Mouse (Mus musculus) CH12.LX (cell line): ENCODE measurements at regions not wholly inside any gene's neighbourhood (a gene's known extent, or its start where the extent isn't known, plus 50 kb on each side); places are given as distances from the start of the nearest gene placed in this dataset.

ENCODE experiments used
- DNase-seq: peaks from one replicate; pipeline ENCODE4 v3.0.0-alpha.2; 2013; ENCODE audit errors: extremely low read depth
- H3K27ac ChIP-seq: 2 replicates; pipeline ENCODE4 v1.5.1; 2012; ENCODE audit warnings: low read depth, mild to moderate bottlenecking, control low read depth, moderate library complexity; ENCODE audit not compliant: insufficient read depth
- H3K27me3 ChIP-seq: replicated peaks from 2 replicates; pipeline ENCODE3; 2012; ENCODE audit warnings: inconsistent platforms
- H3K36me3 ChIP-seq, 2 experiments: replicated peaks in 1 of 2; 2 replicates each; pipeline versions ENCODE3 to v1.6.1; 2012; ENCODE audit warnings: inconsistent platforms in 1 of 2, low read length in 1 of 2, mild to moderate bottlenecking in 1 of 2, mixed read lengths in 1 of 2, moderate library complexity in 1 of 2; ENCODE audit not compliant: control insufficient read depth in 1 of 2, insufficient read depth in 1 of 2
- H3K4me1 ChIP-seq, 2 experiments: 2 replicates each; pipeline ENCODE4 v1.6.1; 2012; ENCODE audit warnings: inconsistent platforms in 1 of 2, moderate library complexity in 1 of 2; ENCODE audit not compliant: insufficient read depth in 2 of 2, control insufficient read depth in 1 of 2
- H3K4me2 ChIP-seq: 2 replicates; pipeline ENCODE4 v1.6.1; 2012; ENCODE audit warnings: low read depth, mild to moderate bottlenecking, control low read depth; ENCODE audit not compliant: poor library complexity, insufficient read depth, severe bottlenecking
- H3K4me3 ChIP-seq, 3 experiments: fragments of 150-350 bp in 1 of 3; sonication (generic) in 1 of 3; replicated peaks in 1 of 3; 2 replicates each; pipeline versions ENCODE3 to v1.5.1; 2011 to 2012; ENCODE audit warnings: low read depth in 2 of 3, low read length in 2 of 3, mild to moderate bottlenecking in 2 of 3, moderate library complexity in 2 of 3, control low read depth in 1 of 3, improper control_type of control experiment in 1 of 3, inconsistent platforms in 1 of 3, mixed read lengths in 1 of 3; ENCODE audit not compliant: poor library complexity in 1 of 3
- H3K79me2 ChIP-seq: replicated peaks from 2 replicates; pipeline ENCODE4 v1.6.1; 2012; ENCODE audit warnings: mild to moderate bottlenecking, moderate library complexity; ENCODE audit not compliant: control insufficient read depth, poor library complexity, insufficient read depth, severe bottlenecking; ENCODE audit errors: extremely low read depth
- H3K9ac ChIP-seq: 2 replicates; pipeline ENCODE4 v1.6.1; 2012; ENCODE audit warnings: low read depth, mild to moderate bottlenecking, control low read depth, moderate library complexity; ENCODE audit not compliant: insufficient read depth
- H3K9me3 ChIP-seq: replicated peaks from 2 replicates; pipeline ENCODE3; 2012; ENCODE audit warnings: low read length, inconsistent platforms, mixed read lengths
- BHLHE40 ChIP-seq: IDR thresholded peaks from 2 replicates; pipeline ENCODE4 v1.6.1; 2011; ENCODE audit warnings: mild to moderate bottlenecking, low read depth, low read length, improper control_type of control experiment
- CTCF ChIP-seq, 2 experiments: IDR thresholded peaks in 1 of 2; conservative IDR thresholded peaks in 1 of 2; 2 replicates each; pipeline ENCODE4 v1.5.1; 2011 to 2012; ENCODE audit warnings: low read depth in 2 of 2, low read length in 2 of 2, improper control_type of control experiment in 1 of 2, inconsistent platforms in 1 of 2, mild to moderate bottlenecking in 1 of 2, moderate library complexity in 1 of 2
- ELF1 ChIP-seq: IDR thresholded peaks from 2 replicates; pipeline ENCODE4 v1.6.1; 2014; ENCODE audit warnings: low read depth, mild to moderate bottlenecking, inconsistent platforms, low read length, improper control_type of control experiment
- EP300 ChIP-seq: IDR thresholded peaks from 2 replicates; pipeline ENCODE4 v1.6.1; 2011; ENCODE audit warnings: low read length, improper control_type of control experiment
- ETS1 ChIP-seq: conservative IDR thresholded peaks from 2 replicates; pipeline ENCODE4 v1.6.1; 2012; ENCODE audit warnings: low read depth, mild to moderate bottlenecking, inconsistent platforms, low read length, improper control_type of control experiment, moderate library complexity
- GABPA ChIP-seq: IDR thresholded peaks from 2 replicates; pipeline ENCODE4 v1.6.1; 2012; ENCODE audit warnings: low read depth, low read length, improper control_type of control experiment, inconsistent platforms; ENCODE audit not compliant: insufficient replicate concordance
- HCFC1 ChIP-seq: IDR thresholded peaks from 2 replicates; pipeline ENCODE4 v1.6.1; 2012; ENCODE audit warnings: low read depth, mild to moderate bottlenecking, inconsistent platforms, low read length, improper control_type of control experiment
- IRF4 ChIP-seq: IDR thresholded peaks from 2 replicates; pipeline ENCODE4 v1.6.1; 2014; ENCODE audit warnings: low read depth, mild to moderate bottlenecking, inconsistent platforms, low read length, improper control_type of control experiment
- JUND ChIP-seq: conservative IDR thresholded peaks from 2 replicates; pipeline ENCODE4 v1.6.1; 2011; ENCODE audit warnings: low read depth, low read length, improper control_type of control experiment
- KAT2A ChIP-seq: IDR thresholded peaks from 2 replicates; pipeline ENCODE4 v1.6.1; 2012; ENCODE audit warnings: low read length, improper control_type of control experiment, inconsistent platforms; ENCODE audit not compliant: insufficient replicate concordance
- MAFK ChIP-seq: IDR thresholded peaks from 2 replicates; pipeline ENCODE4 v1.6.1; 2011; ENCODE audit warnings: low read length, improper control_type of control experiment; ENCODE audit not compliant: insufficient replicate concordance
- MAX ChIP-seq: IDR thresholded peaks from 2 replicates; pipeline ENCODE4 v1.6.1; 2011; ENCODE audit warnings: low read length, improper control_type of control experiment
- MEF2A ChIP-seq: IDR thresholded peaks from 2 replicates; pipeline ENCODE4 v1.6.1; 2014; ENCODE audit warnings: low read depth, mild to moderate bottlenecking, inconsistent platforms, low read length, improper control_type of control experiment, borderline replicate concordance
- MXI1 ChIP-seq: IDR thresholded peaks from 2 replicates; pipeline ENCODE4 v1.6.1; 2011; ENCODE audit warnings: mild to moderate bottlenecking, low read depth, low read length, improper control_type of control experiment
- MYC ChIP-seq: IDR thresholded peaks from 2 replicates; pipeline ENCODE4 v1.6.1; 2011; ENCODE audit warnings: low read depth, mild to moderate bottlenecking, improper control_type of control experiment, low read length
- NELFE ChIP-seq: IDR thresholded peaks from 2 replicates; pipeline ENCODE4 v1.6.1; 2011; ENCODE audit warnings: low read depth, low read length, improper control_type of control experiment
- NRF1 ChIP-seq: IDR thresholded peaks from 2 replicates; pipeline ENCODE4 v1.6.1; 2014; ENCODE audit warnings: low read depth, mild to moderate bottlenecking, inconsistent platforms, low read length, improper control_type of control experiment, moderate library complexity
- POLR2AphosphoS2 ChIP-seq: IDR thresholded peaks from 2 replicates; pipeline ENCODE4 v1.6.1; 2011; ENCODE audit warnings: low read depth, low read length, improper control_type of control experiment
- RAD21 ChIP-seq: IDR thresholded peaks from 2 replicates; pipeline ENCODE4 v1.6.1; 2011; ENCODE audit warnings: low read depth, mild to moderate bottlenecking, low read length, improper control_type of control experiment, moderate library complexity
- SIN3A ChIP-seq: IDR thresholded peaks from 2 replicates; pipeline ENCODE4 v1.6.1; 2012; ENCODE audit warnings: low read length, improper control_type of control experiment, inconsistent platforms
- SMC3 ChIP-seq: IDR thresholded peaks from 2 replicates; pipeline ENCODE4 v1.6.1; 2011; ENCODE audit warnings: low read depth, low read length, improper control_type of control experiment
- TBP ChIP-seq: conservative IDR thresholded peaks from 2 replicates; pipeline ENCODE4 v1.6.1; 2011; ENCODE audit warnings: low read depth, low read length, improper control_type of control experiment
- USF1 ChIP-seq: IDR thresholded peaks from 2 replicates; pipeline ENCODE4 v1.6.1; 2014; ENCODE audit warnings: low read depth, mild to moderate bottlenecking, inconsistent platforms, low read length, improper control_type of control experiment
- USF2 ChIP-seq: conservative IDR thresholded peaks from 2 replicates; pipeline ENCODE4 v1.6.1; 2011; ENCODE audit warnings: low read depth, low read length, improper control_type of control experiment
- ZKSCAN1 ChIP-seq: IDR thresholded peaks from 2 replicates; pipeline ENCODE4 v1.6.1; 2012; ENCODE audit warnings: low read depth, inconsistent platforms, low read length, improper control_type of control experiment, borderline replicate concordance
- ZMIZ1 ChIP-seq: IDR thresholded peaks from 2 replicates; pipeline ENCODE4 v1.6.1; 2012; ENCODE audit warnings: low read depth, mild to moderate bottlenecking, inconsistent platforms, low read length, improper control_type of control experiment
- ZNF384 ChIP-seq: IDR thresholded peaks from 2 replicates; pipeline ENCODE4 v1.6.1; 2012; ENCODE audit warnings: low read depth, low read length, improper control_type of control experiment, inconsistent platforms
- dilution Hi-C: fragments of 300-500 bp; cut with MboI; formaldehyde crosslinking; loops from 2 replicates; pipeline ENCODE4 v1.14.3; 2020; ENCODE audit warnings: low sequenced_read_pairs; ENCODE audit not compliant: extremely low pct_unique_long_range_greater_than_20kb, extremely low pct_ligation_motif_present
- in situ Hi-C: fragments of 300-500 bp; cut with MboI; formaldehyde crosslinking; loops from 3 replicates; pipeline ENCODE4 v1.14.3; 2019; ENCODE audit warnings: low sequenced_read_pairs, low pct_ligation_motif_present, low pct_unique_long_range_greater_than_20kb, mixed read lengths

DNA sequence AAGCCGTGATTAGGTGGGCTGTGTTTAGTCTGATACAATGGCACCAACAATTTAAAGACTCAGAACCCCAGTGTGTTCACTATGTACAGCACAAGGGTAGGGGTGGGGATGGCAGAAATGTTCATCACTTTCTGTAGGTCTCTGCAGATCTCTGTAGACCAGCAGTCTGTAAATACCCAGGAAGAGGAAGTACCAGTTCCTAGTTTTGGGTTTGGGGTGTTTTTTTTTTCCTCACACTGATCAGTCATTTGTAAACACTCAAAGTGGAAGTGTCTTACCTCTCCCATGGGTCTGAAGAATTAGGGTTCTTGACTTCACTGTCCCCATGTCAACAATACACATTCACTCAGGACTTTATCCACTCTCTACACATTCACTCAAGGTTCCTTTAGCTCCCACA, 75.5 kb upstream of the Acsl1 start:
- Histone ChIP-seq H3K4me1 (peaks cover 9 to 38% of the 10 kb centered on the region in 2 experiments; a peak in 3 of 4 replicates), H3K9me3 (no peaks in the 10 kb centered on the region), H3K79me2 (no peaks in the 10 kb centered on the region), H3K4me2 (peak overlapping the region; percentile 42), H3K27me3 (no peaks in the 10 kb centered on the region), H3K36me3 (no peaks in the 10 kb centered on the region), H3K4me3 (no peak overlapping the region), H3K27ac (no peak overlapping the region), H3K9ac (no peak overlapping the region)
- dilution Hi-C loops (no loop called here), in situ Hi-C loops (loop anchor here (5.0 kb wide), 1 partner anchor 37 kb away; no protein-coding TSS in a partner anchor)
- no peak for TF ChIP-seq KAT2A
- TF ChIP-seq ETS1, result 0 out of 2 replicates have a peak, but pooled peaks have one; percentile 27
- TF ChIP-seq MYC, result no peak
- peak; percentile 70 for TF ChIP-seq JUND
- no peak for TF ChIP-seq NRF1
- TF ChIP-seq ELF1, result peak; percentile 54; the same call in 1 of the 2 replicates
- TF ChIP-seq HCFC1, result no peak
- no peak for TF ChIP-seq MXI1
- TF ChIP-seq POLR2AphosphoS2, result no peak
- no peak for TF ChIP-seq MAX
- TF ChIP-seq IRF4, result peak; percentile 73
- no peak for TF ChIP-seq TBP
- TF ChIP-seq CTCF (conservative IDR thresholded peaks at IDR 0.05 in 1 of 2, IDR thresholded peaks at IDR 0.05 in 1 of 2; ENCODE audit: low read depth in 2 of 2, low read length in 2 of 2), result no peak
- no peak for TF ChIP-seq MAFK
- peak; percentile 92 for TF ChIP-seq ZNF384
- TF ChIP-seq EP300, result peak; percentile 81
- TF ChIP-seq NELFE, result no peak
- no peak for TF ChIP-seq SIN3A
- TF ChIP-seq USF2, result no peak
- no peak for TF ChIP-seq SMC3
- peak; percentile 29; the same call in 1 of the 2 replicates for TF ChIP-seq MEF2A
- no peak for TF ChIP-seq USF1
- peak; percentile 53 for DNase-seq

GRCm38 (mm10) chr8:46397081-46397480, 73.8 kb upstream of the Acsl1 start:
- in situ Hi-C loops, result loop anchor here (5.0 kb wide), 1 partner anchor 35 kb away; no protein-coding TSS in a partner anchor

More at GRCm38 (mm10) chr8:46397081-46397480, 73.8 kb upstream of the Acsl1 start:
- H3K79me2 ChIP-seq, result no peaks in the 10 kb centered on the region
- H3K27ac ChIP-seq, result no peak overlapping the region
- H3K4me1 ChIP-seq, result peaks cover 9 to 38% of the 10 kb centered on the region in 2 experiments; a peak in 3 of 4 replicates
- no peak overlapping the region for H3K9ac ChIP-seq
- dilution Hi-C loops, result no loop called here
- DNase-seq, result no peak
- no peaks in the 10 kb centered on the region for H3K27me3 ChIP-seq
- H3K9me3 ChIP-seq, result no peaks in the 10 kb centered on the region
- H3K4me2 ChIP-seq, result no peak overlapping the region
- TF ChIP-seq RAD21, result no peak
- no peak for TF ChIP-seq SMC3
- no peak for TF ChIP-seq GABPA
- no peak for TF ChIP-seq ZMIZ1
- no peak for TF ChIP-seq MAFK
- no peak for TF ChIP-seq MEF2A
- no peak for TF ChIP-seq HCFC1
- TF ChIP-seq ZKSCAN1, result no peak
- no peak for TF ChIP-seq BHLHE40
- no peak overlapping the region for H3K4me3 ChIP-seq
- H3K36me3 ChIP-seq, result no peaks in the 10 kb centered on the region
